Mouse (Mus musculus) intestine, embryonic 15.5 days (tissue): ENCODE measurements around the gene Ppm1l. TPM values are rescaled to one million over a fixed set of nuclear protein-coding genes. Genes with fewer than 3 reads are reported as not detected.
"Not testable (repeated sequence)": the region's sequence is repeated elsewhere in the genome, so short reads cannot be mapped to it uniquely, and the experiment has no call there.

Source experiments
- ATAC-seq: fragments of 200-750 bp; cut with Nextera tagmentation; 2 replicates; pipeline ENCODE4 v1.8.0; 2017; ENCODE audit warnings: moderate TSS enrichment, moderate library complexity
- H3K27ac ChIP-seq: fragments of 300-500 bp; sonication (generic); 2 replicates; pipeline ENCODE4 v1.5.1; 2015; ENCODE audit warnings: mild to moderate bottlenecking, inconsistent platforms
- H3K27me3 ChIP-seq: fragments of 300-500 bp; sonication (generic); replicated peaks from 2 replicates; pipeline ENCODE4 v1.6.1; 2015; ENCODE audit warnings: inconsistent platforms
- H3K36me3 ChIP-seq: fragments of 300-500 bp; sonication (generic); 2 replicates; pipeline ENCODE4 v1.6.1; 2015; ENCODE audit warnings: inconsistent platforms
- H3K4me1 ChIP-seq: fragments of 300-500 bp; sonication (generic); replicated peaks from 2 replicates; pipeline ENCODE4 v1.6.1; 2015; ENCODE audit warnings: inconsistent platforms
- H3K4me2 ChIP-seq: fragments of 300-500 bp; sonication (generic); replicated peaks from 2 replicates; pipeline ENCODE4 v1.6.1; 2015; ENCODE audit warnings: mild to moderate bottlenecking, inconsistent platforms
- H3K4me3 ChIP-seq: fragments of 300-500 bp; sonication (generic); replicated peaks from 2 replicates; pipeline ENCODE4 v1.5.1; 2015; ENCODE audit warnings: inconsistent platforms
- H3K9ac ChIP-seq: fragments of 300-500 bp; sonication (generic); 2 replicates; pipeline ENCODE4 v1.6.1; 2015; ENCODE audit warnings: inconsistent platforms
- H3K9me3 ChIP-seq: fragments of 300-500 bp; sonication (generic); 2 replicates; pipeline ENCODE4 v1.6.1; 2016; ENCODE audit warnings: inconsistent platforms
- WGBS: fragments of 180-500 bp; shearing (Covaris S2); methylation state at CpG from one replicate; pipeline ENCODE4 v1.1.7; 2015; 5-methylcytosine and 5-hydroxymethylcytosine counted together
- polyA plus RNA-seq: library from polyadenylated mRNA; unstranded; fragments of >200 nt; fragmentation: Nextera tagmentation; extraction: Ambion mirVana; gene quantifications from 2 replicates; pipeline ENCODE4 v1.2.1, GENCODE M21; 2015

Ppm1l gene
- polyA plus RNA-seq, 1 experiment from 2014 or later: 5.8 TPM

- no peaks in the 10 kb centered on the region for H3K4me1 ChIP-seq
- no peak overlapping the region for H3K27ac ChIP-seq
- ATAC-seq: peak; percentile 76
- 63% methylated on average over 4 of the region's 4 CpGs for WGBS
- H3K27me3 ChIP-seq: no peaks in the 10 kb centered on the region
- no peak overlapping the region for H3K9ac ChIP-seq
- no peak overlapping the region for H3K4me2 ChIP-seq
- no peaks in the 10 kb centered on the region for H3K36me3 ChIP-seq
- no peak overlapping the region for H3K4me3 ChIP-seq
- no peaks in the 10 kb centered on the region for H3K9me3 ChIP-seq
These were observed 43.7 kb downstream of the Ppm1l start for GRCm38 (mm10) chr3:69360263-69360895.

GRCm38 (mm10) chr3:69361487-69362349 lies 45.1 kb downstream of the Ppm1l start:
- Histone ChIP-seq H3K9ac (no peak overlapping the region), H3K4me2 (no peak overlapping the region), H3K27ac (no peak overlapping the region), H3K27me3 (no peaks in the 10 kb centered on the region), H3K36me3 (no peaks in the 10 kb centered on the region), H3K4me1 (no peaks in the 10 kb centered on the region), H3K4me3 (no peak overlapping the region), H3K9me3 (no peaks in the 10 kb centered on the region)
- WGBS: 87% methylated on average over 13 of the region's 13 CpGs
- ATAC-seq: no peak

- WGBS: 72% methylated on average over 5 of the region's 5 CpGs
- ATAC-seq: no peak
- no peaks in the 10 kb centered on the region for H3K4me1 ChIP-seq
- no peaks in the 10 kb centered on the region for H3K27me3 ChIP-seq
- H3K27ac ChIP-seq: no peak overlapping the region
- H3K4me2 ChIP-seq: no peak overlapping the region
- H3K9me3 ChIP-seq: no peaks in the 10 kb centered on the region
- H3K36me3 ChIP-seq: no peaks in the 10 kb centered on the region
- no peak overlapping the region for H3K4me3 ChIP-seq
- H3K9ac ChIP-seq: no peak overlapping the region
These were observed 45.7 kb downstream of the Ppm1l start for GRCm38 (mm10) chr3:69362350-69362790.

- 67% methylated on average over 4 of the region's 4 CpGs for WGBS
- Histone ChIP-seq H3K4me3 (no peak overlapping the region), H3K4me2 (no peak overlapping the region; the same call in 1 of the 2 replicates), H3K36me3 (no peaks in the 10 kb centered on the region), H3K9ac (no peak overlapping the region), H3K27me3 (no peaks in the 10 kb centered on the region), H3K27ac (no peak overlapping the region), H3K9me3 (no peaks in the 10 kb centered on the region), H3K4me1 (no peaks in the 10 kb centered on the region)
- ATAC-seq: peak; percentile 60
These were observed 46.2 kb downstream of the Ppm1l start for GRCm38 (mm10) chr3:69362906-69363305.

GRCm38 (mm10) chr3:69364151-69364550 lies 47.5 kb downstream of the Ppm1l start:
- H3K4me1 ChIP-seq: no peaks in the 10 kb centered on the region
- no peaks in the 10 kb centered on the region for H3K9me3 ChIP-seq
- H3K27ac ChIP-seq: no peak overlapping the region
- WGBS: 84% methylated on average over 6 of the region's 6 CpGs
- H3K9ac ChIP-seq: no peak overlapping the region
- ATAC-seq: no peak
- no peak overlapping the region for H3K4me3 ChIP-seq
- no peak overlapping the region for H3K4me2 ChIP-seq
- no peaks in the 10 kb centered on the region for H3K36me3 ChIP-seq
- H3K27me3 ChIP-seq: no peaks in the 10 kb centered on the region

GRCm38 (mm10) chr3:69367916-69368315 lies 51.3 kb downstream of the Ppm1l start:
- H3K9me3 ChIP-seq: no peaks in the 10 kb centered on the region
- no peak overlapping the region for H3K4me3 ChIP-seq
- 92% methylated on average over 9 of the region's 9 CpGs for WGBS
- H3K4me2 ChIP-seq: no peak overlapping the region
- H3K27me3 ChIP-seq: no peaks in the 10 kb centered on the region
- no peaks in the 10 kb centered on the region for H3K36me3 ChIP-seq
- ATAC-seq: no peak
- H3K9ac ChIP-seq: no peak overlapping the region
- no peak overlapping the region for H3K27ac ChIP-seq
- H3K4me1 ChIP-seq: no peaks in the 10 kb centered on the region

- Histone ChIP-seq H3K27me3 (no peaks in the 10 kb centered on the region), H3K9me3 (no peaks in the 10 kb centered on the region), H3K27ac (no peak overlapping the region), H3K4me3 (no peak overlapping the region), H3K36me3 (no peaks in the 10 kb centered on the region), H3K9ac (no peak overlapping the region), H3K4me1 (no peaks in the 10 kb centered on the region), H3K4me2 (no peak overlapping the region)
- 77% methylated on average over 3 of the region's 3 CpGs for WGBS
- no peak for ATAC-seq
These were observed 56.1 kb downstream of the Ppm1l start for GRCm38 (mm10) chr3:69372731-69373130.

- H3K4me3 ChIP-seq: no peak overlapping the region
- 85% methylated on average over 10 of the region's 10 CpGs for WGBS
- no peak overlapping the region for H3K4me2 ChIP-seq
- no peaks in the 10 kb centered on the region for H3K36me3 ChIP-seq
- no peaks in the 10 kb centered on the region for H3K9me3 ChIP-seq
- H3K4me1 ChIP-seq: no peaks in the 10 kb centered on the region
- H3K27me3 ChIP-seq: no peaks in the 10 kb centered on the region
- no peak for ATAC-seq
- H3K27ac ChIP-seq: no peak overlapping the region
- H3K9ac ChIP-seq: no peak overlapping the region
These were observed 57.1 kb downstream of the Ppm1l start for GRCm38 (mm10) chr3:69373544-69374306.

- Histone ChIP-seq H3K27ac (no peak overlapping the region), H3K4me2 (no peak overlapping the region), H3K36me3 (no peaks in the 10 kb centered on the region), H3K4me3 (no peak overlapping the region), H3K9ac (no peak overlapping the region), H3K27me3 (no peaks in the 10 kb centered on the region), H3K9me3 (no peaks in the 10 kb centered on the region), H3K4me1 (no peaks in the 10 kb centered on the region)
- WGBS: 85% methylated on average over 5 of the region's 5 CpGs
- no peak for ATAC-seq
These were observed 57.9 kb downstream of the Ppm1l start for GRCm38 (mm10) chr3:69374538-69374937.

- H3K27ac ChIP-seq: no peak overlapping the region
- WGBS: 83% methylated on average over 5 of the region's 5 CpGs
- no peaks in the 10 kb centered on the region for H3K4me1 ChIP-seq
- ATAC-seq: no peak
- no peaks in the 10 kb centered on the region for H3K36me3 ChIP-seq
- H3K9ac ChIP-seq: no peak overlapping the region
- H3K9me3 ChIP-seq: no peaks in the 10 kb centered on the region
- no peak overlapping the region for H3K4me3 ChIP-seq
- no peaks in the 10 kb centered on the region for H3K27me3 ChIP-seq
- H3K4me2 ChIP-seq: no peak overlapping the region
These were observed 58.3 kb downstream of the Ppm1l start for GRCm38 (mm10) chr3:69374983-69375382.

GRCm38 (mm10) chr3:69381213-69381612 lies 64.6 kb downstream of the Ppm1l start:
- no peaks in the 10 kb centered on the region for H3K4me1 ChIP-seq
- ATAC-seq: no peak
- H3K27ac ChIP-seq: no peak overlapping the region
- no peaks in the 10 kb centered on the region for H3K36me3 ChIP-seq
- WGBS: 69% methylated on average over 3 of the region's 4 CpGs
- no peak overlapping the region for H3K9ac ChIP-seq
- no peak overlapping the region for H3K4me2 ChIP-seq
- no peaks in the 10 kb centered on the region for H3K27me3 ChIP-seq
- H3K4me3 ChIP-seq: no peak overlapping the region
- H3K9me3 ChIP-seq: no peaks in the 10 kb centered on the region

GRCm38 (mm10) chr3:69391834-69392233 lies 75.2 kb downstream of the Ppm1l start:
- not testable (repeated sequence) for H3K4me1 ChIP-seq, H3K9ac ChIP-seq, H3K27me3 ChIP-seq, H3K27ac ChIP-seq, H3K4me3 ChIP-seq, H3K9me3 ChIP-seq, ATAC-seq, H3K36me3 ChIP-seq, H3K4me2 ChIP-seq
- WGBS: 67% methylated on average over 10 of the region's 10 CpGs
